Mouse (Mus musculus) R1 (cell line): ENCODE measurements around the gene Ryr3.

Experiments
- DNase-seq: peaks from one replicate; pipeline ENCODE4 v3.0.0-alpha.2; 2018; ENCODE audit warnings: low read depth, low spot score

Gene Ryr3

GRCm38 (mm10) chr2:112912611-112913010 is 304.3 kb downstream of the Ryr3 start:
- no peak for DNase-seq

GRCm38 (mm10) chr2:112910579-112910978 is 306.3 kb downstream of the Ryr3 start:
- DNase-seq: no peak

- DNase-seq: no peak
These were observed 307.8 kb downstream of the Ryr3 start for GRCm38 (mm10) chr2:112909142-112909541.

GRCm38 (mm10) chr2:112900747-112901146 is 316.1 kb downstream of the Ryr3 start:
- no peak for DNase-seq

GRCm38 (mm10) chr2:112884456-112885114 is 332.3 kb downstream of the Ryr3 start:
- no peak for DNase-seq

- no peak for DNase-seq
These were observed 335.1 kb downstream of the Ryr3 start for GRCm38 (mm10) chr2:112881805-112882204.

- no peak for DNase-seq
These were observed 335.5 kb downstream of the Ryr3 start for GRCm38 (mm10) chr2:112881376-112881775.

GRCm38 (mm10) chr2:112877404-112877803 is 339.5 kb downstream of the Ryr3 start:
- no peak for DNase-seq

GRCm38 (mm10) chr2:112866043-112866551 is 350.8 kb downstream of the Ryr3 start:
- DNase-seq: no peak

- no peak for DNase-seq
These were observed 355.1 kb downstream of the Ryr3 start for GRCm38 (mm10) chr2:112861792-112862191.

GRCm38 (mm10) chr2:112845583-112846512 is 371.0 kb downstream of the Ryr3 start:
- DNase-seq: no peak

GRCm38 (mm10) chr2:112842877-112843276 is 374.0 kb downstream of the Ryr3 start:
- peak; percentile 28 for DNase-seq

GRCm38 (mm10) chr2:112831423-112832305 is 385.2 kb downstream of the Ryr3 start:
- DNase-seq: no peak

GRCm38 (mm10) chr2:112826571-112826970 is 390.3 kb downstream of the Ryr3 start:
- DNase-seq: peak; percentile 62

GRCm38 (mm10) chr2:112822721-112823120 is 394.2 kb downstream of the Ryr3 start:
- DNase-seq: no peak

- DNase-seq: no peak
These were observed 397.8 kb downstream of the Ryr3 start for GRCm38 (mm10) chr2:112819059-112819458.

- DNase-seq: peak; percentile 18
These were observed 399.9 kb downstream of the Ryr3 start for GRCm38 (mm10) chr2:112816976-112817375.

GRCm38 (mm10) chr2:112815960-112816359 is 400.9 kb downstream of the Ryr3 start:
- DNase-seq: no peak

GRCm38 (mm10) chr2:112812637-112813402 is 404.1 kb downstream of the Ryr3 start:
- no peak for DNase-seq

GRCm38 (mm10) chr2:112806015-112806414 is 410.9 kb downstream of the Ryr3 start:
- no peak for DNase-seq

- peak; percentile 60 for DNase-seq
These were observed 416.9 kb downstream of the Ryr3 start for GRCm38 (mm10) chr2:112799995-112800353.
